Mouse (Mus musculus) midbrain, embryonic 11.5 days (tissue): ENCODE measurements around the gene Mnx1. TPM values are rescaled to one million over a fixed set of nuclear protein-coding genes. Genes with fewer than 3 reads are reported as not detected.
"Not testable (repeated sequence)": the region's sequence is repeated elsewhere in the genome, so short reads cannot be mapped to it uniquely, and the experiment has no call there.

Source experiments
- ATAC-seq: fragments of 200-750 bp; cut with Nextera tagmentation; 2 replicates; pipeline ENCODE4 v1.8.0; 2017; ENCODE audit warnings: moderate TSS enrichment, moderate library complexity; ENCODE audit not compliant: low FRiP score
- DNase-seq: peaks from one replicate; pipeline ENCODE4 v3.0.0; 2015; ENCODE audit warnings: low spot score; ENCODE audit errors: missing footprints
- H3K27ac ChIP-seq: fragments of 300-500 bp; sonication (generic); 2 replicates; pipeline ENCODE4 v1.5.1; 2014; ENCODE audit warnings: low read depth, low read length
- H3K27me3 ChIP-seq: fragments of 300-500 bp; sonication (generic); 2 replicates; pipeline ENCODE4 v1.6.1; 2014; ENCODE audit warnings: mild to moderate bottlenecking, low read length, moderate library complexity, mixed read lengths; ENCODE audit not compliant: control insufficient read depth, insufficient read depth
- H3K36me3 ChIP-seq: fragments of 300-500 bp; sonication (generic); 2 replicates; pipeline ENCODE4 v1.6.1; 2014; ENCODE audit warnings: mild to moderate bottlenecking, low read length, moderate library complexity, mixed read lengths; ENCODE audit not compliant: control insufficient read depth, insufficient read depth
- H3K4me1 ChIP-seq: fragments of 300-500 bp; sonication (generic); 2 replicates; pipeline ENCODE4 v1.6.1; 2014; ENCODE audit warnings: low read length; ENCODE audit not compliant: control insufficient read depth, insufficient read depth
- H3K4me2 ChIP-seq: fragments of 300-500 bp; sonication (generic); 2 replicates; pipeline ENCODE4 v1.6.1; 2014; ENCODE audit warnings: mild to moderate bottlenecking, moderate library complexity
- H3K4me3 ChIP-seq: fragments of 300-500 bp; sonication (generic); 2 replicates; pipeline ENCODE4 v1.5.1; 2014; ENCODE audit warnings: low read depth, low read length
- H3K9ac ChIP-seq: fragments of 300-500 bp; sonication (generic); 2 replicates; pipeline ENCODE4 v1.6.1; 2014; ENCODE audit warnings: low read length
- H3K9me3 ChIP-seq: fragments of 300-500 bp; sonication (generic); 2 replicates; pipeline ENCODE4 v1.6.1; 2016; ENCODE audit warnings: low read length; ENCODE audit not compliant: control insufficient read depth
- WGBS: fragments of 180-500 bp; shearing (Covaris S2); extraction: QIAGEN DNeasy Blood & Tissue Kit; methylation state at CpG from one replicate; pipeline ENCODE4 v1.1.7; 2014; 5-methylcytosine and 5-hydroxymethylcytosine counted together
- polyA plus RNA-seq: library from polyadenylated mRNA; unstranded; fragments of >200 nt; fragmentation: Nextera tagmentation; extraction: Ambion mirVana; gene quantifications from 2 replicates; pipeline ENCODE4 v1.2.1, GENCODE M21; 2014

The Mnx1 gene
- polyA plus RNA-seq, 1 experiment from 2014 or later = not detected

GRCm38 (mm10) chr5:29452352-29452751, 25.9 kb downstream of the Mnx1 start:
- no peak overlapping the region for H3K9ac ChIP-seq
- H3K9me3 ChIP-seq = no peaks in the 10 kb centered on the region
- H3K4me3 ChIP-seq = no peak overlapping the region
- ATAC-seq (no peak), DNase-seq (no peak)
- H3K36me3 ChIP-seq = peaks cover 13% of the 10 kb centered on the region
- no peak overlapping the region for H3K27ac ChIP-seq
- no peaks in the 10 kb centered on the region for H3K4me1 ChIP-seq
- 77% methylated on average over 4 of the region's 4 CpGs for WGBS
- no peaks in the 10 kb centered on the region for H3K27me3 ChIP-seq
- H3K4me2 ChIP-seq = no peak overlapping the region

GRCm38 (mm10) chr5:29445275-29445674, 33.0 kb downstream of the Mnx1 start:
- Histone ChIP-seq H3K27ac (no peak overlapping the region), H3K4me1 (no peaks in the 10 kb centered on the region), H3K9ac (no peak overlapping the region), H3K4me2 (no peak overlapping the region), H3K27me3 (no peaks in the 10 kb centered on the region), H3K36me3 (peaks cover 26% of the 10 kb centered on the region), H3K4me3 (no peak overlapping the region), H3K9me3 (no peaks in the 10 kb centered on the region)
- WGBS = 91% methylated on average over 2 of the region's 2 CpGs
- DNase-seq = no peak
- ATAC-seq = no peak

GRCm38 (mm10) chr5:29436728-29437127, 41.5 kb downstream of the Mnx1 start:
- H3K4me2 ChIP-seq, H3K4me3 ChIP-seq: not testable (repeated sequence)

GRCm38 (mm10) chr5:29435491-29435890, 42.8 kb downstream of the Mnx1 start:
- Histone ChIP-seq H3K27me3 (no peaks in the 10 kb centered on the region), H3K9ac (peak overlapping the region; percentile 85), H3K4me1 (peaks cover 12% of the 10 kb centered on the region), H3K27ac (no peak overlapping the region), H3K4me3 (peak overlapping the region; percentile 94), H3K9me3 (no peaks in the 10 kb centered on the region), H3K36me3 (peaks cover 2% of the 10 kb centered on the region; the same call in 1 of the 2 replicates), H3K4me2 (peak overlapping the region; percentile 92)
- 55% methylated on average over 8 of the region's 8 CpGs for WGBS
- DNase-seq (no peak), ATAC-seq (no peak)

More at GRCm38 (mm10) chr5:29436728-29437127, 41.5 kb downstream of the Mnx1 start:
- WGBS = 97% methylated on average over 6 of the region's 6 CpGs
- H3K9ac ChIP-seq, H3K9me3 ChIP-seq, DNase-seq, ATAC-seq, H3K36me3 ChIP-seq, H3K27ac ChIP-seq, H3K27me3 ChIP-seq: not testable (repeated sequence)
- H3K4me1 ChIP-seq = peaks cover 12% of the 10 kb centered on the region

GRCm38 (mm10) chr5:29434872-29435358, 43.4 kb downstream of the Mnx1 start:
- no peak overlapping the region for H3K27ac ChIP-seq
- under 1% methylated on average over 48 of the region's 48 CpGs for WGBS
- peaks cover 12% of the 10 kb centered on the region for H3K4me1 ChIP-seq

GRCm38 (mm10) chr5:29434228-29434871, 43.9 kb downstream of the Mnx1 start, which contains the start of gene Nom1:
Gene Nom1 (plus strand): TSS chr5:29434664.
- peak within 1 kb of the TSS; percentile 92 for H3K4me2 ChIP-seq
- WGBS = 6% methylated on average over 29 of the region's 29 CpGs
- peak within 1 kb of the TSS; percentile 94 for H3K4me3 ChIP-seq
- peak; percentile 99 for DNase-seq
- peak; percentile 96 for ATAC-seq
- H3K9me3 ChIP-seq = no peaks in the 10 kb centered on the region
- H3K36me3 ChIP-seq = peaks cover 2% of the 10 kb centered on the region; the same call in 1 of the 2 replicates
- H3K27ac ChIP-seq = no peak within 1 kb of the TSS
- peaks cover 12% of the 10 kb centered on the region for H3K4me1 ChIP-seq
- no peaks in the 10 kb centered on the region for H3K27me3 ChIP-seq
- H3K9ac ChIP-seq = peak within 1 kb of the TSS; percentile 85

More at GRCm38 (mm10) chr5:29434872-29435358, 43.4 kb downstream of the Mnx1 start:
- no peak for DNase-seq
- Histone ChIP-seq H3K9ac (peak overlapping the region; percentile 85), H3K9me3 (no peaks in the 10 kb centered on the region), H3K36me3 (peaks cover 2% of the 10 kb centered on the region; the same call in 1 of the 2 replicates), H3K4me3 (peak overlapping the region; percentile 94), H3K4me2 (peak overlapping the region; percentile 92), H3K27me3 (no peaks in the 10 kb centered on the region)
- peak; percentile 82 for ATAC-seq

- not testable (repeated sequence) for H3K27me3 ChIP-seq, H3K4me3 ChIP-seq, H3K9me3 ChIP-seq, H3K4me2 ChIP-seq, H3K27ac ChIP-seq, H3K4me1 ChIP-seq, ATAC-seq, H3K36me3 ChIP-seq, DNase-seq, H3K9ac ChIP-seq
- WGBS = 72% methylated on average over 3 of the region's 3 CpGs
Observed at GRCm38 (mm10) chr5:29423330-29423729, 54.9 kb downstream of the Mnx1 start.

Other genes with a start within 250 kb of the Mnx1 start
- 13.9 and 16.5 TPM in 2 replicates for gene Lmbr1, start 100.1 kb downstream of the Mnx1 start, polyA plus RNA-seq
- gene Nom1, start 43.8 kb downstream of the Mnx1 start, polyA plus RNA-seq = 26.4 and 32.1 TPM in 2 replicates
- 36.2 and 38.3 TPM in 2 replicates for gene Ube3c, start 90.8 kb upstream of the Mnx1 start, polyA plus RNA-seq